Mouse (Mus musculus) retina, postnatal 1 day (tissue): ENCODE data around the gene Vps8.
A peak's percentile ranks its signal among the peaks of the same experiment; 100 is the strongest.

Experiments used
- DNase-seq: peaks from one replicate; pipeline ENCODE4 v3.0.0-alpha.2; 2012

The Vps8 gene

GRCm38 (mm10) chr16:21485716-21486115, 62.8 kb downstream of the Vps8 start:
- DNase-seq: no peak

GRCm38 (mm10) chr16:21488413-21488812, 65.5 kb downstream of the Vps8 start:
- DNase-seq: peak; percentile 62

- no peak for DNase-seq
Measured at GRCm38 (mm10) chr16:21492346-21492745, 69.4 kb downstream of the Vps8 start.

DNA sequence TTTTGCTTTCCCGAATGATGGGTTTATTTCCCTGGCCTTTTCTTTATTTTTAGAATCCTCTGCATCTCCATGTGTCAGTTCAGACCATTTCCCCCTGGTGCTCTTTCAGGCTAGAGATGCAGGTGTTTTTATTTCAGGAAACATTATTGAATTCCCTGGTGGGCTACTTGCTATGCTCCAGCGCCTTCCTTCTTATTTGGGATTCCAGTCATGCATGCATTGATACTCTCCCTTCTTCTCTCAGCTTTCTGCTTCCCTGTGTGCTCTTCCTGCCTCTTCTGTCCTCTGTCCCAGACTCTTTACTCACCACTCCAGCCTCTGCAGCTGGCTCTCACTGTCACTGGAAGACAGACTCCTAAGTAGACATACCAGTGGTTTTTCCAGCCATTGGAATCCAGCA, 70.0 kb downstream of the Vps8 start:
- DNase-seq: peak; percentile 13

GRCm38 (mm10) chr16:21494681-21495080, 71.8 kb downstream of the Vps8 start:
- no peak for DNase-seq

DNA sequence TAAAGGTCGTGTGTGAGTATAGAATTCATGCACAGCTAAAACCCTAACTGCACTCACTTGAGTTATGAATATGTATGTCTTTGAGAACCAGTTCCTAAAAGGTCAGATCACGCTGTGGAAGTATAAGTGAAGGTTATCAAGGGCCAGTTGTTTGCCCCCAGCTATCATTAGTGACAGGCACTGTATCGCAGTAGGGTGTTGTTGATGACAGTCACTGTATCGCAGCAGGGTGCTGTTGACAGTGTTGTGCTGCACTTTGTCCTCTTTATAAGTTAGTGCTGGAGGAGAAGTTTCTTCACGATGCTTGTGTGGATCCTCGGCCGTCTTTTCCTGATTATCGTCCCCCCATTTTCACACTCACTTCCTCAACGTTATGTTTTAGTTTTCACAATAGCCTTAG, 73.9 kb downstream of the Vps8 start:
- no peak for DNase-seq

GRCm38 (mm10) chr16:21497627-21498026, 74.7 kb downstream of the Vps8 start:
- no peak for DNase-seq

DNA sequence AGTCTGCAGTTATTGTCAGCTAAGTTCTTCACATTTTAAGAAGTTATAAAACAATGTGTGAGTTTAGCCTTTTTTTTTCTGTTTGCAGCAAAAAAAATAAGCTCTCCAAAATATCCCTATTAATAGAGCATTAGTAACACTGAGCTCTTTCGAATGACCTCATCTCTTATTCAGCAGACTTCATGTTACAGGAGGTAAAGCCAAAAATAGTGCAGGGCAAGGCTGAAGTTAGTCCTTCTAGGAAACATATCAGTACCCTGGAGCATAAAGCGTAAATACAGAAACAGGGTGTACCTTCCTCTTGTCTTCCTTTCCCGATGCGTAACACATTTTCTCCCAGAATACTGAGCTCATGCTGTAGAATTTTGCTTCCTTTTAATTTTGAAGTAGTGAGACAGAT, 76.1 kb downstream of the Vps8 start:
- DNase-seq: no peak

- DNase-seq: no peak
Measured at GRCm38 (mm10) chr16:21499656-21500055, 76.7 kb downstream of the Vps8 start.

DNA sequence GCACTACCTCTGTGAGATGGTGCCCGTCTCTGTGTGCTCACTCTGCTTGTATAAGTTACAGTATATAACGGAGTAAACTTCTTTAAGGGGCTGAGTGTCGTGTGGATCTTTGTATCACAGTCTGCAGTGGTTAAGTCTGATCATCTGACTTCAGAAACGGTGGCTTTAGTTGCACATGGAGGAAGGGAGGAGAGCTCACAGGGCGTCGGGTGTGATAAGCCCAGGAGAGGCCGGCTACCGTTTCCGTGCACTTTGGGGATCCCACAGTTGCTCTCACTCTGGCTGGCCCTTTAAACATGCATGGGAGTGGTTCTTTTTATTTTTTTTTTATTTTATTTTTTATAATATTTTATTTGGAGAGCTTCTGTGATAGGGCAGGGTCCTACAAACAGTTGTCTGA, 95.9 kb downstream of the Vps8 start:
- DNase-seq: no peak

- no peak for DNase-seq
Measured at GRCm38 (mm10) chr16:21519785-21520184, 96.9 kb downstream of the Vps8 start.

DNA sequence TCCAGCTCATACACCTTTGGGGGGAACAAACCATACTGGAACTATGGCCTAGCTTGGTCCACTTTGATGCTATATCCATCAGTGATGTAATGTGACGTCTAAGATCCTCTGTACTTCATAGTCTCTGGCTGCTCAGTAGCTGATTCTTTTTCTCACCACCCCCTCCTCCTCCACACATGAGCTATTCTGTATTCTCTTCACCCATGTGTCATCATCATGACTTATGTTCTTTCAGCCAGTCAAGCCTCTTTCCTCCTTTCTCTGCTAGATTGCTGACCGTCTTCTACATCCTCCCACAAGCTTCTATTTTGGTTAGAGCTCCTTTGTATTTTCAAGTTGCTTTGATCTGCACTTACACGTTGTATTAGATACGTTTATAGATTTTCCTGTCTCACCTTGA, 100.8 kb downstream of the Vps8 start:
- no peak for DNase-seq

DNA sequence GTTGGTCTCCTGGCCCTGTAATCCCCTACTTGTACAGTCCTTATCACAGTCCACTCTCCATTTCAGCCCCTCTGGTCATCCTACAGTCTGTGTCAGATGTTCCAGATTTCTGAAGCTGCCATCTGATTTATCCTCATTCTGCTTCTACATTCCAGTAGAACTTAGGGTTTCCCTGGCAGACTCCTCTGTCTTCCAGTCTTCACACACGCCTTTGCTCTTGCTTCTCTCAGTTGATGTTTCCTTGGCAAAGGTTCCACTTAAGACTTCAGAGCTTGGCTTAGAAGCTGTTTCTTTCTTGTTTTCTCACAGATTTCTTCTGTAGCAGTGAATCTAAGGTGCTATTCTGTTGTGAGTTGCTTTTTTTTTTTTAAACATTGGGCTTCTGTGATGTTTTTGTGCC, 102.5 kb downstream of the Vps8 start:
- DNase-seq: no peak

DNA sequence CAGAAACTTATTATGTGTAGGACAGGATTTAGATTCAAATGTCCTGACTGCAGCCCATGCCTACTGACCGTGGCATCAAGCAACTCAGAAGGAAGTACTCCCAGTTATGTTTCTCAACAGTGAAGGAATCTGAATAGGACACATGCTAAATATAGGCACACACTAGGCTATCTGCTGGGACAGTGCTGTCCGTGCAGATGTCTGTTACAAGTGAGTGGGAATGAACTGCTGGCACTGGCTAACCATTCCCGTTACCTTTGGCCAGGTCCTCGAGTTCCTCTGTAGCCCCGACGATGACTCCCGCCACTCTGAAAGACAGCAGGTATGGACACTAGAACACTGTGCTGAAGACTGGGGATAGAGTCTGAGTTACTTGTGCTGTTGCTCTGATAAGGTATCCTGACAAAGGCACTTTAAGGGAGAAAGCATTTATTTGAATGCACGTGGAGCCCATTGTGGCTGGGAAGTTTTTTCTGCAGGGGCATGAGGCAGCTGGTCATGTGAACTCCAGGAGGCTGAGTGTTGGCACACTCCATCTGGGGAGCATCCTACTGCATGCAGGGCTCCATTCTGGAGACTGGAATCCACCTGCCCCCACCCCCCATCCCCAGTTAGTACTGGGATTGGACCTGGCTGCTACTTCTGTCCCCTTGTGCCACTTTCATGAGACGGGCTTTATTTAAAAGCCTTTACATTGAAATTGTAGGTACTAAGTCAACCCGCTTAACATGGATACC, 104.5 kb downstream of the Vps8 start:
- DNase-seq: no peak

DNA sequence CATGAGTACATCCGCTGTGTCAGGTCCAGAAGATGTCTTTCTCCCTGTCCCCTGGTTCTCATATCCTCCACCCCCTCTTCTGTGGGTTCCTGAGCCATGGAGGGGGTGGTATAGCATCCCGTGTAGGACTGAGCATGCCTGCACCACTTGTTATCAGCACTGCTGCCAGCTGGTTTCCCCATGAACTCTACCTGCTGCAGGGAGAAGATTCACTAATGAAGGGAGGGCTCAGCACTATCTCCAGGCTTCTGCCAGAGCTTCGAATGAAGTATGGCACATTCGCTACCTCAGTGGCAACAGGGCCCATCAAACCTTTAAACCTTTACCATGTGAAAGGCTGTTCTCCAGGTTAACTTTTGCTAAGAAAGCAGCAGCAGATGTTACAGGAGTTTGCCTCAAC, 110.6 kb downstream of the Vps8 start:
- no peak for DNase-seq

DNA sequence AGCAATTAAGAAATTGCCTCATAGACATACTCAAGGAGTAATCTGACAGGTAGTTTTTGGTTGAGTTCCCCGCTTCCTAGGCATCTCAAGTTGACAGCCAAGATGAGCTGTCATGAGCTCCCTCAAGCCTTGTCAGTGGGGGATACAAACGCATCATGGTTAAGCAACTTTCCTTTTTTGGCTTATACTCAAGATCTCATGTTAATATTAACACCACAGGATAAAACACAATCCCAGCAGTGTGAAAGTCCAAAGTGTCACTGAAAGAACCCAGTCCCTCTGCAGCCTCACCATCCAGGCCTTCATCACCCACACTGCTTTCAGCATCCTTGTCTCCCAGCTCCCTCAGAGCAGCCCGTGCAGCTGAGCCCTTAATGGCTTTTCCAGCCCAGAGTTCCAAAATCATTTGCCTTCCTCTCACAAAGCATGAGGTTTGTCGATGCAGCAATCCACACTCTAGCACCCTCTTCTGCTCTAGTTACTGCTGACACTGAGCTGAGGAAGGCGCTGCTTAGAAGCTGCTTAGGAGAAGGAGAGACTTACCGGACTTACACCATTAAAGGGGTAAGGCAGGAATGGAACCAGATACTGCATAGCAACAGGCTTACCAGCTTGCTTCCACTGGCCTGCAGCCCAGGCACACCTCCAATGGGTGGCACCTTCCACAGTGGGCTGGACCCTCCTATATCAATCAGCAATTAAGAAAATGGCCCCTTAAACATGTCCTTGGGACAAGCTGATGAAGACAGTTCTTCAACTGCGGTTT, 113.5 kb downstream of the Vps8 start:
- peak; percentile 24 for DNase-seq

GRCm38 (mm10) chr16:21537312-21537711, 114.4 kb downstream of the Vps8 start:
- peak; percentile 47 for DNase-seq

DNA sequence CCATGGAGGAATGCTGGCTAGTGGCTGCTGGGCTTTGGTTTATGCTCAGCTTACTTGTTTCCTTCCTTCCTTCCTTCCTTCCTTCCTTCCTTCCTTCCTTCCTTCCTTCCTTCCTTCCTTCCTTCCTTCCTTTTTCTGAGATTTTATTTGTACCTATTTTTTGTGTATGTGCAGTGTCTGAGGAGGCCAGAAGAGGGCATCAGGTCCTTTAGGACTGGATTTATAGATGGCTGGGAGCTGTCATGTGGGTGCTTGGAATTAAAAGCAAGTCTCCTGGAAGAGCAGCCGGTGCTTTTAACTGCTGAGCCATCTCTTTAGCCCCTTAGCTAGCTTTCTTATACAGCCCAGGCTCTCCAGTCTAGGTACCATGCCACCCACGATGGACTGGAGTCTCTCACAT, 116.0 kb downstream of the Vps8 start:
- peak; percentile 41 for DNase-seq

GRCm38 (mm10) chr16:21542559-21542958, 119.6 kb downstream of the Vps8 start:
- DNase-seq: no peak

GRCm38 (mm10) chr16:21547446-21547845, 124.5 kb downstream of the Vps8 start:
- peak; percentile 76 for DNase-seq

DNA sequence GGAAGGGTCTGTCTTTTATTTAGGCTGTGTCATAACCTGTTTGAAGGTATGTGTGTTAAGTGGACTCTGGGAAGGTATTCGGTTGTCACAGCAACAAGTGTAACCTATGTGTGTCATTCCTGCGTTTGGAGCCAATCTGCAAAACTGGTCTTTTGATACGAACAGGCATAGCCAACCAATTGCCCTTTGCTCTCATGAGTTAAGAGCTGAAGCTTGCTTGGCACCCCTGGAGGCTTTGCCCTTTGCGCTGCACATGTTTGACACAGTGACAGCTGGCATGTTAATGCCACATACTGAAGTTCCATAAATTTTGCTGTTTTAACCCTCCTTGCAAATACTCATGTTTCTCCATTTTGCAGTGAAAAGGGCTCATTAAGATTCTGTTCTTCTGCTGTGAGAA, 126.8 kb downstream of the Vps8 start:
- DNase-seq: no peak

GRCm38 (mm10) chr16:21550453-21550852, 127.5 kb downstream of the Vps8 start:
- peak; percentile 40 for DNase-seq

DNA sequence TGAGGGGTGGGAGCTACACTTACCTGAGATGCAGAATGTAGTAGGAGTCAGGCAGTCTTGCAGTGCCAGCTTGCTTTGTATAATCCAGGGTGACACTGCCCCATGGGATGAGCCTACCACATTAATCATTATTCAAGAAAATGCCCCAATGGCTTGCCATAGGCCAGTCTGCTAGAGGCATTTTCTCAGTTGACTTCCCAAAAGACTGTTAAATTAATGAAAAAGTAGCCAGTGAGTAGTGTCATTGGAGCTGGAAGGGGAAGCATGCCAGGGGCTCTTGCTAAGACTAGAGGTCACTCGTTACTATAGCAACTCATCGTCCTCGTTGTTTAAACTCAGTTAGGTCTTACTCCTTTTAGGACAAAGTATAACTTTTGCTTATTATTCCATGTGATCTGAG, 130.6 kb downstream of the Vps8 start:
- DNase-seq: no peak

DNA sequence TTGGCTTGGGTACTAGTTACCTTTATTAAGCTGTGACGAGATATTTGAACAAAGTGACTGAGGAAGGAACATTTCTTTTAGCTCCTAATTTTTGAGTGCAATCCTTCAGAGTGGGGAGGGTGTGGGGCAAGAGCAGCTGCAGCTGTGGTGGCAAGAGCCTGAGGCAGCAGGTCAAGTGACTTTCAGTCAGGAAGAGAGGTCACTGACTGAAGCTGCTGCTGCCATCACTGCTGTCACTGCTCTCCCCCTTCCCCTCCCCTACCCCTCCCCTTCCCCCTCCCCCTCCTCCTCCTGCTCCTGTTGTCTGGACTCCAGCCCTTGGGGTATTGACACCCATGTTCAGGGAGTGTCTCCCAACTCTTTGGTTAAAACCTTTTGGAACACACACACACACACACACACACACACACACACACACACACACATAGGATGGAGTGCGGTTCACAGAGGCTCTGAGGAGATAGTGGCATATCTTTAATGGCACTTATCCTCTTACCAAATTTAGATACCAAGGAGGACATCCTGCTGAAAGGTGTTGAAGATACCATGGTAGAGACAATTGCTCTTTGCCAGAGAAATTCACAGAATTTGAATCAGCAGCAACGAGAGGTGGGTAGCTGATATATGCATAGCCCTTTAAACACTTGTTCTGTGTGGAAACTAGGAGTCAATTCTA, 139.8 kb downstream of the Vps8 start:
- peak; percentile 42 for DNase-seq
